10 mouse cellular contexts compared by ENCODE assay signal in genomic region chr13:101813267-101813900, GRCm38 (mm10). TPM values are rescaled to one million over a fixed set of nuclear protein-coding genes. Genes with fewer than 3 reads are reported as not detected.
DNase-seq lines count a peak whose midpoint lies in the region; ATAC-seq and TF ChIP-seq lines count a peak whose summit lies in the region.
"Had no signal": no experiment of that assay in that cellular context is flagged by ENCODE, and none has a peak within 500 bp of the region (broad histone marks: within the 10 kb centered on the region; RNA-seq: fewer than 3 reads in every experiment).

No protein-coding gene starts in this region.

- 27% methylated on average over 10 of the region's 10 CpGs for WGBS in kidney, embryonic 16.5 days
- WGBS in kidney, adult 2 months: 57% methylated on average over 10 of the region's 10 CpGs
- WGBS in hindbrain, embryonic 10.5 days: 16% methylated on average over 10 of the region's 10 CpGs
- WGBS in midbrain, embryonic 10.5 days: 15% methylated on average over 10 of the region's 10 CpGs
- 69% methylated on average over 10 of the region's 10 CpGs for WGBS in liver, postnatal 0 days (ENCODE audit: insufficient replicate concordance)

- H3K4me1 ChIP-seq in kidney, embryonic 16.5 days (ENCODE audit: insufficient read depth, low read length): peaks cover 11% of the 10 kb centered on the region
- H3K4me1 ChIP-seq in kidney, adult 2 months (ENCODE audit: control insufficient read depth, insufficient read depth, low read length): peaks cover 4% of the 10 kb centered on the region; the same call in 1 of the 2 replicates
- peaks cover 22% of the 10 kb centered on the region for H3K4me1 ChIP-seq in hindbrain, embryonic 10.5 days (replicated peaks)
- H3K4me1 ChIP-seq in midbrain, embryonic 10.5 days: peaks cover 25% of the 10 kb centered on the region
- H3K4me1 ChIP-seq in liver, postnatal 0 days (ENCODE audit: insufficient read depth): no peaks in the 10 kb centered on the region

- no peak for TF ChIP-seq EP300 in liver, postnatal 0 days (IDR thresholded peaks at IDR 0.05; ENCODE audit: low read depth)

- H3K9me3 ChIP-seq in kidney, embryonic 16.5 days (ENCODE audit: low read length): no peaks in the 10 kb centered on the region
- no peaks in the 10 kb centered on the region for H3K9me3 ChIP-seq in hindbrain, embryonic 10.5 days
- H3K9me3 ChIP-seq in midbrain, embryonic 10.5 days (replicated peaks): no peaks in the 10 kb centered on the region
- H3K9me3 ChIP-seq in liver, postnatal 0 days (ENCODE audit: low read length): no peaks in the 10 kb centered on the region
- H3K9me3 ChIP-seq: limb, embryonic 15.5 days; stomach, embryonic 15.5 days had no signal

- H3K27me3 ChIP-seq in kidney, embryonic 16.5 days (ENCODE audit: insufficient read depth, low read length): no peaks in the 10 kb centered on the region
- H3K27me3 ChIP-seq in kidney, adult 2 months (replicated peaks; ENCODE audit: control insufficient read depth, insufficient read depth, low read length): no peaks in the 10 kb centered on the region
- H3K27me3 ChIP-seq in hindbrain, embryonic 10.5 days (ENCODE audit: insufficient read depth, poor library complexity, severe bottlenecking): no peaks in the 10 kb centered on the region
- H3K27me3 ChIP-seq in midbrain, embryonic 10.5 days (ENCODE audit: low read depth, poor library complexity, severe bottlenecking): peaks cover 5% of the 10 kb centered on the region; the same call in 1 of the 2 replicates
- no peaks in the 10 kb centered on the region for H3K27me3 ChIP-seq in liver, postnatal 0 days (ENCODE audit: insufficient read depth, low read length)
- H3K27me3 ChIP-seq: limb, embryonic 15.5 days; stomach, embryonic 15.5 days had no signal

- H3K4me3 ChIP-seq in kidney, embryonic 16.5 days (ENCODE audit: low read length): no peak overlapping the region
- H3K4me3 ChIP-seq in kidney, adult 2 months (ENCODE audit: insufficient read depth, low read depth, low read length): no peak overlapping the region
- no peak overlapping the region; the same call in 1 of the 2 replicates for H3K4me3 ChIP-seq in hindbrain, embryonic 10.5 days
- peak overlapping the region; percentile 39 for H3K4me3 ChIP-seq in midbrain, embryonic 10.5 days
- H3K4me3 ChIP-seq in liver, postnatal 0 days (ENCODE audit: low read depth, low read length): no peak overlapping the region
- H3K4me3 ChIP-seq: limb, embryonic 15.5 days; stomach, embryonic 15.5 days had no signal

- DNase-seq in kidney, adult 2 months: no peak
- DNase-seq in hindbrain, embryonic 10.5 days (ENCODE audit: low spot score): peak; percentile 73
- DNase-seq in midbrain, embryonic 10.5 days (ENCODE audit: low spot score): peak; percentile 69
- no peak for DNase-seq in thymus, postnatal 10 days (ENCODE audit: low spot score in 2 of 2)
- no peak for DNase-seq in adrenal gland, postnatal 25 days
- no peak for DNase-seq in liver, postnatal 0 days

- ATAC-seq in kidney, embryonic 16.5 days (ENCODE audit: low FRiP score, low TSS enrichment): peak; percentile 67; the same call in 1 of the 2 replicates
- 0 out of 2 replicates have a peak, but pooled peaks have one; percentile 36 for ATAC-seq in common myeloid progenitor, adult 5-6 weeks (replicated peaks; ENCODE audit: low read depth, poor library complexity, severe bottlenecking)
- no peak for ATAC-seq in liver, postnatal 0 days

- no peak for TF ChIP-seq CTCF in kidney, adult 2 months (conservative IDR thresholded peaks at IDR 0.05; ENCODE audit: insufficient read depth, insufficient read length, low read depth, low read length)
- TF ChIP-seq CTCF in liver, postnatal 0 days (IDR thresholded peaks at IDR 0.05; ENCODE audit: low read depth): no peak

- no peak overlapping the region for H3K9ac ChIP-seq in kidney, embryonic 16.5 days (replicated peaks; ENCODE audit: low read length)
- no peak overlapping the region for H3K9ac ChIP-seq in liver, postnatal 0 days (replicated peaks)
- H3K9ac ChIP-seq: limb, embryonic 15.5 days; stomach, embryonic 15.5 days had no signal

- peak overlapping the region; percentile 3; the same call in 1 of the 2 replicates for H3K4me2 ChIP-seq in kidney, embryonic 16.5 days (replicated peaks; ENCODE audit: low read depth, low read length)
- H3K4me2 ChIP-seq in liver, postnatal 0 days (ENCODE audit: low read depth, low read length): no peak overlapping the region
- H3K4me2 ChIP-seq: limb, embryonic 15.5 days; stomach, embryonic 15.5 days had no signal

- H3K36me3 ChIP-seq in kidney, embryonic 16.5 days (ENCODE audit: insufficient read depth, low read length): no peaks in the 10 kb centered on the region
- no peaks in the 10 kb centered on the region for H3K36me3 ChIP-seq in kidney, adult 2 months (ENCODE audit: control insufficient read depth, insufficient read depth, low read length)
- no peaks in the 10 kb centered on the region for H3K36me3 ChIP-seq in hindbrain, embryonic 10.5 days
- no peaks in the 10 kb centered on the region for H3K36me3 ChIP-seq in midbrain, embryonic 10.5 days
- no peaks in the 10 kb centered on the region for H3K36me3 ChIP-seq in liver, postnatal 0 days (replicated peaks; ENCODE audit: insufficient read depth, low read length)
- H3K36me3 ChIP-seq: limb, embryonic 15.5 days; stomach, embryonic 15.5 days had no signal

- no peak overlapping the region for H3K27ac ChIP-seq in kidney, embryonic 16.5 days (ENCODE audit: low read length)
- no peak overlapping the region for H3K27ac ChIP-seq in kidney, adult 2 months (ENCODE audit: insufficient read depth, low read depth, low read length)
- H3K27ac ChIP-seq in hindbrain, embryonic 10.5 days: peak overlapping the region; percentile 75
- H3K27ac ChIP-seq in midbrain, embryonic 10.5 days (replicated peaks): peak overlapping the region; percentile 72
- H3K27ac ChIP-seq in liver, postnatal 0 days (ENCODE audit: low read depth): no peak overlapping the region
- H3K27ac ChIP-seq: limb, embryonic 15.5 days; stomach, embryonic 15.5 days had no signal

- TF ChIP-seq POLR2A in kidney, adult 2 months (IDR thresholded peaks at IDR 0.05; ENCODE audit: low read depth, low read length): no peak

RNA-seq across cellular contexts. Expression of gene Pik3r1, which starts 45.4 kb away (rescaled TPM):
- 38.0 and 42.3 TPM in 2 replicates for polyA plus RNA-seq in kidney, embryonic 16.5 days (2015; fragmentation: Nextera tagmentation; extraction: Ambion mirVana)
- 17.1 and 21.2 TPM in 2 replicates for polyA plus RNA-seq in kidney, adult 2 months (2012; rRNA removed)
- 114 and 116 TPM in 2 replicates for total RNA-seq in common myeloid progenitor, adult 5-6 weeks (2017)
- polyA plus RNA-seq in hindbrain, embryonic 10.5 days (2016; fragmentation: Nextera tagmentation; extraction: Ambion mirVana): 12.6 and 16.1 TPM in 2 replicates
- polyA plus RNA-seq in midbrain, embryonic 10.5 days (2016; fragmentation: Nextera tagmentation; extraction: Ambion mirVana): 14.8 and 16.4 TPM in 2 replicates
- total RNA-seq in adrenal gland, postnatal 25 days (2021): 130 and 193 TPM in 2 replicates
- 18.0 and 18.5 TPM in 2 replicates for polyA plus RNA-seq in liver, postnatal 0 days (2015; fragmentation: Nextera tagmentation; extraction: Ambion mirVana)

Comparison
In these comparisons a context has a peak if more than half of its experiments do, and no peak if none do; other contexts are left out.
1. H3K27ac ChIP-seq: peak in hindbrain, embryonic 10.5 days (single experiment) and midbrain, embryonic 10.5 days (single experiment); none in kidney, embryonic 16.5 days (single experiment), kidney, adult 2 months (single experiment) and liver, postnatal 0 days (single experiment).
2. DNase-seq: peak in hindbrain, embryonic 10.5 days (single experiment) and midbrain, embryonic 10.5 days (single experiment); none in kidney, adult 2 months (single experiment), thymus, postnatal 10 days (0 of 2), adrenal gland, postnatal 25 days (single experiment) and liver, postnatal 0 days (single experiment).